Mouse (Mus musculus): ENCODE measurements around the gene P3h1.

Gene P3h1

GRCm38 (mm10) chr4:119232410-119233255 is at the start of gene P3h1, which contains the start of gene AU022252:
Gene P3h1, plus strand, starts transcription at chr4:119232915.
Gene AU022252, minus strand, starts transcription at chr4:119232712.
- DNase-seq (ENCODE audit: low spot score), result peak; percentile 99

- DNase-seq (ENCODE audit: low spot score), result no peak
These were observed 49.2 kb upstream of the P3h1 start for GRCm38 (mm10) chr4:119183525-119183924.

- no peak for DNase-seq (ENCODE audit: low spot score)
These were observed 46.9 kb upstream of the P3h1 start for GRCm38 (mm10) chr4:119185771-119186170.

- DNase-seq (ENCODE audit: low spot score), result no peak
These were observed 44.5 kb upstream of the P3h1 start for GRCm38 (mm10) chr4:119188060-119188785.

GRCm38 (mm10) chr4:119189392-119189791 is 43.3 kb upstream of the P3h1 start:
- no peak for DNase-seq (ENCODE audit: low spot score)

GRCm38 (mm10) chr4:119189864-119190263 is 42.9 kb upstream of the P3h1 start, which contains the start of gene Ermap:
Gene Ermap, minus strand, starts transcription at chr4:119190011.
- no peak for DNase-seq (ENCODE audit: low spot score)

GRCm38 (mm10) chr4:119190618-119191017 is 42.1 kb upstream of the P3h1 start:
- no peak for DNase-seq (ENCODE audit: low spot score)

GRCm38 (mm10) chr4:119191273-119191672 is 41.4 kb upstream of the P3h1 start:
- DNase-seq (ENCODE audit: low spot score), result no peak

- DNase-seq (ENCODE audit: low spot score), result no peak
These were observed 40.0 kb upstream of the P3h1 start for GRCm38 (mm10) chr4:119192757-119193156.

- peak; percentile 92 for DNase-seq (ENCODE audit: low spot score)
These were observed 37.7 kb upstream of the P3h1 start, which contains the start of gene Svbp for GRCm38 (mm10) chr4:119194909-119195581. Gene Svbp, plus strand, starts transcription at chr4:119195306.

- DNase-seq (ENCODE audit: low spot score), result no peak
These were observed 37.0 kb upstream of the P3h1 start for GRCm38 (mm10) chr4:119195582-119196320.

GRCm38 (mm10) chr4:119198105-119198504 is 34.6 kb upstream of the P3h1 start:
- DNase-seq (ENCODE audit: low spot score), result no peak

GRCm38 (mm10) chr4:119204672-119205071 is 28.0 kb upstream of the P3h1 start:
- peak; percentile 60 for DNase-seq (ENCODE audit: low spot score)

- no peak for DNase-seq (ENCODE audit: low spot score)
These were observed 16.0 kb upstream of the P3h1 start for GRCm38 (mm10) chr4:119216667-119217066.

GRCm38 (mm10) chr4:119218169-119218568 is 14.5 kb upstream of the P3h1 start, which contains the start of gene Tmem269:
Gene Tmem269, minus strand, starts transcription at chr4:119218217.
- DNase-seq (ENCODE audit: low spot score), result no peak

GRCm38 (mm10) chr4:119223696-119224095 is 9.0 kb upstream of the P3h1 start:
- DNase-seq (ENCODE audit: low spot score), result peak; percentile 35

GRCm38 (mm10) chr4:119224534-119224933 is 8.2 kb upstream of the P3h1 start:
- no peak for DNase-seq (ENCODE audit: low spot score)

- no peak for DNase-seq (ENCODE audit: low spot score)
These were observed 7.0 kb upstream of the P3h1 start for GRCm38 (mm10) chr4:119225719-119226118.

GRCm38 (mm10) chr4:119226751-119227150 is 6.0 kb upstream of the P3h1 start:
- DNase-seq (ENCODE audit: low spot score), result no peak

GRCm38 (mm10) chr4:119233256-119233901 is 664 bp downstream of the P3h1 start:
- peak; percentile 34 for DNase-seq (ENCODE audit: low spot score)

- no peak for DNase-seq (ENCODE audit: low spot score)
These were observed 1.6 kb downstream of the P3h1 start for GRCm38 (mm10) chr4:119234348-119234747.
